Mouse (Mus musculus): ENCODE data around the gene Ppp1r21. TPM values are rescaled to one million over a fixed set of nuclear protein-coding genes. Genes with fewer than 3 reads are reported as not detected.

The Ppp1r21 gene
- polyA plus RNA-seq, 1 experiment from 2014 or later: 38.8 TPM

GRCm38 (mm10) chr17:88622711-88623110 lies 92.8 kb downstream of the Ppp1r21 start:
- H3K9ac ChIP-seq (ENCODE audit: low read depth, low read length): no peak overlapping the region
- H3K27me3 ChIP-seq (replicated peaks; ENCODE audit: control insufficient read depth, insufficient read depth, low read length): no peaks in the 10 kb centered on the region
- no peak overlapping the region for H3K4me2 ChIP-seq (ENCODE audit: low read length)
- no peak for ATAC-seq
- no peaks in the 10 kb centered on the region for H3K4me1 ChIP-seq (ENCODE audit: control insufficient read depth, insufficient read depth, low read depth, low read length)
- no peak overlapping the region for H3K27ac ChIP-seq (ENCODE audit: low read depth, low read length)
- no peaks in the 10 kb centered on the region for H3K36me3 ChIP-seq (ENCODE audit: control insufficient read depth, insufficient read depth, low read length)
- H3K9me3 ChIP-seq (ENCODE audit: control insufficient read depth, low read length): no peaks in the 10 kb centered on the region
- WGBS: 91% methylated on average over 1 of the region's 1 CpGs
- H3K4me3 ChIP-seq (ENCODE audit: low read length): no peak overlapping the region

DNA sequence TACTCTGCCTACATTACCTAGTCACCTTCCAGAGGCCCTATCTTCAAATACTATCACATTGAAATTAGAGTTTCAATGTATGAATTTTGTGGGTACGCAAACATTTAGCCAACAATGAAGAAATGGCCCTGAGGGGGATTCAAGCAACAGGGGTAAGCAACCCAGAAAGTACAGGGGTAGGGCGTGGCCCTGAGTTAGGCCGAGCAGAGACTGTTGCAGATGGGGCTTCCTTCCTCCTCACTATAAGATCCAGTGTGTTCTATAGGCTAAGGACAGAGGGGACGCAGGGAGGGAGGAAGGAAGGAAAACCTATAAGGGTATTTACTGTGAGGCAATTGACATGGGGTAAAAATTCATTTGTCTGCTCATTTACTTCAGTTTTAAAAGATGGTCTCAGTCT lies 94.5 kb downstream of the Ppp1r21 start:
- H3K4me3 ChIP-seq (ENCODE audit: low read length): no peak overlapping the region
- WGBS: 97% methylated on average over 4 of the region's 4 CpGs
- no peak for ATAC-seq
- peaks cover 1% of the 10 kb centered on the region for H3K4me1 ChIP-seq (ENCODE audit: control insufficient read depth, insufficient read depth, low read depth, low read length)
- no peaks in the 10 kb centered on the region for H3K27me3 ChIP-seq (replicated peaks; ENCODE audit: control insufficient read depth, insufficient read depth, low read length)
- no peak overlapping the region for H3K4me2 ChIP-seq (ENCODE audit: low read length)
- H3K9me3 ChIP-seq (ENCODE audit: control insufficient read depth, low read length): no peaks in the 10 kb centered on the region
- no peak overlapping the region for H3K9ac ChIP-seq (ENCODE audit: low read depth, low read length)
- H3K27ac ChIP-seq (ENCODE audit: low read depth, low read length): no peak overlapping the region
- H3K36me3 ChIP-seq (ENCODE audit: control insufficient read depth, insufficient read depth, low read length): no peaks in the 10 kb centered on the region

GRCm38 (mm10) chr17:88625350-88625749 lies 95.4 kb downstream of the Ppp1r21 start:
- H3K27me3 ChIP-seq (replicated peaks; ENCODE audit: control insufficient read depth, insufficient read depth, low read length): no peaks in the 10 kb centered on the region
- H3K27ac ChIP-seq (ENCODE audit: low read depth, low read length): no peak overlapping the region
- ATAC-seq: no peak
- H3K36me3 ChIP-seq (ENCODE audit: control insufficient read depth, insufficient read depth, low read length): no peaks in the 10 kb centered on the region
- WGBS: 93% methylated on average over 13 of the region's 13 CpGs
- H3K9ac ChIP-seq (ENCODE audit: low read depth, low read length): no peak overlapping the region
- H3K4me1 ChIP-seq (ENCODE audit: control insufficient read depth, insufficient read depth, low read depth, low read length): peaks cover 9% of the 10 kb centered on the region
- H3K4me3 ChIP-seq (ENCODE audit: low read length): no peak overlapping the region
- H3K9me3 ChIP-seq (ENCODE audit: control insufficient read depth, low read length): no peaks in the 10 kb centered on the region
- H3K4me2 ChIP-seq (ENCODE audit: low read length): no peak overlapping the region

GRCm38 (mm10) chr17:88625931-88626330 lies 96.0 kb downstream of the Ppp1r21 start:
- no peaks in the 10 kb centered on the region for H3K27me3 ChIP-seq (replicated peaks; ENCODE audit: control insufficient read depth, insufficient read depth, low read length)
- H3K4me1 ChIP-seq (ENCODE audit: control insufficient read depth, insufficient read depth, low read depth, low read length): peaks cover 9% of the 10 kb centered on the region
- WGBS: 72% methylated on average over 7 of the region's 7 CpGs
- no peak overlapping the region for H3K27ac ChIP-seq (ENCODE audit: low read depth, low read length)
- ATAC-seq: no peak
- no peaks in the 10 kb centered on the region for H3K36me3 ChIP-seq (ENCODE audit: control insufficient read depth, insufficient read depth, low read length)
- H3K4me2 ChIP-seq (ENCODE audit: low read length): no peak overlapping the region
- H3K4me3 ChIP-seq (ENCODE audit: low read length): no peak overlapping the region
- no peak overlapping the region for H3K9ac ChIP-seq (ENCODE audit: low read depth, low read length)
- no peaks in the 10 kb centered on the region for H3K9me3 ChIP-seq (ENCODE audit: control insufficient read depth, low read length)

DNA sequence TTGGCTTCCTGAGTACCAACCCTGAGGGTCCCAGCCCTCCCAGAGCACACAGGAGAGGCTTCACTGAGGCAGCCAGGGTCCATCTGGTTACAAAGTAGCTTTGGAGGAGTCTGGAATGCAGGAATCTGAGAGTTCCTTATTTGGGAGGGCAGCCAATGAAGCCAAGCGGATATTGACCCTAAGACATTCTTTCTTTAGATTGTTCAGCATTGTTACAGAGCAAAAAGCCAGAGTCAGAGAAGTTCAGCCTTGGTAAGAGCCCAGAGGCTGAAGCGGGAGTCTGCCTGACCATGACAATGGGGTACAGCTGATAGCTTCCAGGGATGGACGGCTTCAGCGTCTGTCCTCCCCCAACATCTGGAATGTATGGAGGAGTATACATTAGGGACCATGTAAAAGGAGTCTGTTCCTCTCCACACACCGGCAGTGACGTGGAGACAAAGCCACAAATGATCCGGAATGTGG lies 96.5 kb downstream of the Ppp1r21 start:
- Histone ChIP-seq H3K4me3 (ENCODE audit: low read length) (no peak overlapping the region), H3K9me3 (ENCODE audit: control insufficient read depth, low read length) (no peaks in the 10 kb centered on the region), H3K27ac (ENCODE audit: low read depth, low read length) (no peak overlapping the region), H3K36me3 (ENCODE audit: control insufficient read depth, insufficient read depth, low read length) (no peaks in the 10 kb centered on the region), H3K4me1 (ENCODE audit: control insufficient read depth, insufficient read depth, low read depth, low read length) (peaks cover 9% of the 10 kb centered on the region), H3K4me2 (ENCODE audit: low read length) (no peak overlapping the region), H3K9ac (ENCODE audit: low read depth, low read length) (no peak overlapping the region), H3K27me3 (replicated peaks; ENCODE audit: control insufficient read depth, insufficient read depth, low read length) (no peaks in the 10 kb centered on the region)
- WGBS: 42% methylated on average over 7 of the region's 7 CpGs
- no peak for ATAC-seq

DNA sequence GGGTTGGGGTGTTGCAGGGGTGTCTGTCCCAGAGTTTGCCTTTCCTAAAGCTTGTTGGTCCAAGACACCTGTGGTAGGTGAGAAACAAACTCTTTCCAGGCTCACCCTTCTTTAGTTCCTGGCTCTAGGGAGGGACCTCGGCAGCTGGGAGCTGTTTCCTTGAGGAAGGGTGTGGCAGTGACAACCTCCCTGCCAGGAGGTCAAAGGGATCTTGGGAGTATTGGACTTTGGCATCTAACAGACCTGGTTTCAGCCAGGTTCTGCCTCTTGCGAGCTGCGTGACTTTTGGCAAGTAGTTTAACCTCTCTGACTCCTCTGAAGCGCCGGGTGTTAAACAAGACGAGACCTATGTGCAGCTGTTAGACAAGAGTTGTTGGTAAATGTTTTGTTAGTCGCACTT lies 97.2 kb downstream of the Ppp1r21 start:
- no peak overlapping the region for H3K9ac ChIP-seq (ENCODE audit: low read depth, low read length)
- no peaks in the 10 kb centered on the region for H3K9me3 ChIP-seq (ENCODE audit: control insufficient read depth, low read length)
- H3K27ac ChIP-seq (ENCODE audit: low read depth, low read length): no peak overlapping the region
- ATAC-seq: no peak
- WGBS: 79% methylated on average over 7 of the region's 7 CpGs
- H3K4me1 ChIP-seq (ENCODE audit: control insufficient read depth, insufficient read depth, low read depth, low read length): peaks cover 9% of the 10 kb centered on the region
- no peak overlapping the region; the same call in 1 of the 2 replicates for H3K4me2 ChIP-seq (ENCODE audit: low read length)
- H3K27me3 ChIP-seq (replicated peaks; ENCODE audit: control insufficient read depth, insufficient read depth, low read length): no peaks in the 10 kb centered on the region
- no peaks in the 10 kb centered on the region for H3K36me3 ChIP-seq (ENCODE audit: control insufficient read depth, insufficient read depth, low read length)
- no peak overlapping the region for H3K4me3 ChIP-seq (ENCODE audit: low read length)

DNA sequence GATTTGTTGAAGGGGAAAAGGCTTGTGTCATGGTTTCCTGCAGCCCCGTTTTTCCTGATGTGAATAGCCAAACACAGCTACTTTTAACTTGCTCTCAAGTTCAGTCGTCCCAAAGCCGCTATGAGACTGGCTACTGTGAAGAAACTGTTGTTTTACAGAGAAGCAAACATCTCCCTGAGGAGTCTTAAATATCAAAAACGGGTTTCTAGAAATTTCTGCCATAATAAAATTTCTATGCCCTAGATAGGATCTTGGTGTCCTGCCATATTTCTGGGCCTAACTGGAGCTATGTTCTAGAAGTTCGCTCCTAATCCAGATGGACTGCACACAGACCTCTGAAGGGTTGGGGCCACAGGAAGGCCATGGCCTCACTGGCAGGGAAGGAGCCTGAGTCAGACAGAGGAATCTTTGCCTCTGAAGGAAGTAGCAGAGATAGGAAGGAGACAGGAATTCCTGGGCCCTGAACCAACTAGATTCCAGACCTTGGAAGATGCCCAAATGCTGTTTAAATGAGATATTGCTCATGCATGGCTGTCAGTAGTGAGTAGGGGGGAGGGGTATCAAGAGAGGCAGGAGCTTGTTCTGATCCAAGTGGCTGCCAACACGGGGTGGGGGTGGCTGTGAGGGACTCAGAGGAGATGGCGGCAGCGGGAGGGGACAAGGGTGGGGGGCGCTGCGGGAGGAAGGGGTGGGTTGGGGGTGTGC lies 98.9 kb downstream of the Ppp1r21 start:
- H3K9me3 ChIP-seq (ENCODE audit: control insufficient read depth, low read length): no peaks in the 10 kb centered on the region
- ATAC-seq: peak; percentile 67
- H3K27ac ChIP-seq (ENCODE audit: low read depth, low read length): peak overlapping the region; percentile 60
- WGBS: 42% methylated on average over 10 of the region's 10 CpGs
- H3K4me3 ChIP-seq (ENCODE audit: low read length): no peak overlapping the region
- H3K36me3 ChIP-seq (ENCODE audit: control insufficient read depth, insufficient read depth, low read length): no peaks in the 10 kb centered on the region
- H3K9ac ChIP-seq (ENCODE audit: low read depth, low read length): no peak overlapping the region
- H3K4me2 ChIP-seq (ENCODE audit: low read length): peak overlapping the region; percentile 3; the same call in 1 of the 2 replicates
- no peaks in the 10 kb centered on the region for H3K27me3 ChIP-seq (replicated peaks; ENCODE audit: control insufficient read depth, insufficient read depth, low read length)
- H3K4me1 ChIP-seq (ENCODE audit: control insufficient read depth, insufficient read depth, low read depth, low read length): peaks cover 9% of the 10 kb centered on the region

DNA sequence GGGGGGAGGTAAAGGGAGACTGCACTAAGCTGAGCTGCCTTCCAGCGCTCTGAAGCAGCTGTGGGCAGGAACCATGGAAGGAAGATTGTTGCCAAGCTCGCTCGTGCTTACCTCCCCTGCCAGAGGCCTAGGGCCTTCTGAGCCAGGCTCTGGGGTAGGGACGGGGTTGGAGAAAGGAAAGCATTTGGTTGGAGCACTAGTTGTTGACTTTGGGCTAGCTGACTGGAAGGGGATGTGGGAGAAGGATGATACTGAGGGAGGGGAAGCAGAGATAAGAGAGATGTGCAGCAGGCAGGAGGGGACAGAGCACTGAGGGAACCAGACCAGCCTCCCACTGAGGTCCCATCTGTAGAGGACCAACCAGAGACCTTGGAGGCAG lies 99.5 kb downstream of the Ppp1r21 start:
- peaks cover 9% of the 10 kb centered on the region for H3K4me1 ChIP-seq (ENCODE audit: control insufficient read depth, insufficient read depth, low read depth, low read length)
- H3K36me3 ChIP-seq (ENCODE audit: control insufficient read depth, insufficient read depth, low read length): no peaks in the 10 kb centered on the region
- H3K27me3 ChIP-seq (replicated peaks; ENCODE audit: control insufficient read depth, insufficient read depth, low read length): no peaks in the 10 kb centered on the region
- ATAC-seq: peak; percentile 82
- WGBS: 13% methylated on average over 4 of the region's 4 CpGs
- no peak overlapping the region for H3K4me3 ChIP-seq (ENCODE audit: low read length)
- peak overlapping the region; percentile 60 for H3K27ac ChIP-seq (ENCODE audit: low read depth, low read length)
- H3K4me2 ChIP-seq (ENCODE audit: low read length): peak overlapping the region; percentile 3; the same call in 1 of the 2 replicates
- H3K9me3 ChIP-seq (ENCODE audit: control insufficient read depth, low read length): no peaks in the 10 kb centered on the region
- H3K9ac ChIP-seq (ENCODE audit: low read depth, low read length): no peak overlapping the region

DNA sequence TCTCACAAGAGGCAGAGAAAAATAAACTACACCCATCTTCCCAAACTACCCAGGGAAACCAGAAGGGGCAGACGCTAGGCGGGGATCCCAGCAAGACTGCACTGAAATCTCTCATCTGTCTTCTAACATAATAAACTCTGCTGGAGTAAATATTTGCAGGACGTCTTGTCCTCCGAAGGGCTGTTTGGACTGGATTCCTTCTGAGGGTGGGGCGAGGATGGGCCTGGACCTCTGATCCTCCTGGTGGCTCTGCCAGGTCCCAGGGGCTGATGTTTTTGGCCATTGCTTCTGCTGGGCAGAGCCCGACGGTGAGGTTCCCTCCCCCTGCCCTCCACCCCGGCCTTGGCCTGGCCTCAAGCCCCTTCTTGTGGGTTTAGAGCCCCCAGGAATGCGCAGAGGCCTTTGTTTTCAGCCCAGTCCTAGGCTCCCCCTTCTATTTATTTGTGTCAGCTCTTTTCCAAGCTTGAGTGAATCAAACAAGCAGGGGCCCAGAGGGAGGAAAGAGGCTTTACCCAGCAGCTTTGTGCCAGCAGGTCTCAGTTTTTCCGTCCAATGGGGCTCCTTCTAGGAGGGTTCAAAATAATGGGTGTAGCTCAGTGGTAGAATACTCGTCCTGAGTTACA lies 100.1 kb downstream of the Ppp1r21 start:
- H3K4me1 ChIP-seq (ENCODE audit: control insufficient read depth, insufficient read depth, low read depth, low read length): peaks cover 9% of the 10 kb centered on the region

More for the DNA sequence above, 100.1 kb downstream of the Ppp1r21 start:
- Histone ChIP-seq H3K4me2 (ENCODE audit: low read length) (no peak overlapping the region), H3K4me3 (ENCODE audit: low read length) (no peak overlapping the region), H3K27me3 (replicated peaks; ENCODE audit: control insufficient read depth, insufficient read depth, low read length) (no peaks in the 10 kb centered on the region), H3K9ac (ENCODE audit: low read depth, low read length) (no peak overlapping the region), H3K9me3 (ENCODE audit: control insufficient read depth, low read length) (no peaks in the 10 kb centered on the region), H3K36me3 (ENCODE audit: control insufficient read depth, insufficient read depth, low read length) (no peaks in the 10 kb centered on the region), H3K27ac (ENCODE audit: low read depth, low read length) (peak overlapping the region; percentile 60)
- 15% methylated on average over 11 of the region's 11 CpGs for WGBS
- ATAC-seq: peak; percentile 72

Data from hindbrain, embryonic 16.5 days (tissue).